Mouse (Mus musculus) CH12.LX (cell line): ENCODE measurements around the gene Grk5. TPM values are rescaled to one million over a fixed set of nuclear protein-coding genes. Genes with fewer than 3 reads are reported as not detected.

Experiments
- DNase-seq: peaks from one replicate; pipeline ENCODE4 v3.0.0-alpha.2; 2013; ENCODE audit errors: extremely low read depth
- H3K27ac ChIP-seq: 2 replicates; pipeline ENCODE4 v1.5.1; 2012; ENCODE audit warnings: low read depth, mild to moderate bottlenecking, control low read depth, moderate library complexity; ENCODE audit not compliant: insufficient read depth
- H3K27me3 ChIP-seq: replicated peaks from 2 replicates; pipeline ENCODE3; 2012; ENCODE audit warnings: inconsistent platforms
- H3K36me3 ChIP-seq, 2 experiments: replicated peaks in 1 of 2; 2 replicates each; pipeline versions ENCODE3 to v1.6.1; 2012; ENCODE audit warnings: inconsistent platforms in 1 of 2, low read length in 1 of 2, mild to moderate bottlenecking in 1 of 2, mixed read lengths in 1 of 2, moderate library complexity in 1 of 2; ENCODE audit not compliant: control insufficient read depth in 1 of 2, insufficient read depth in 1 of 2
- H3K4me1 ChIP-seq, 2 experiments: 2 replicates each; pipeline ENCODE4 v1.6.1; 2012; ENCODE audit warnings: inconsistent platforms in 1 of 2, moderate library complexity in 1 of 2; ENCODE audit not compliant: insufficient read depth in 2 of 2, control insufficient read depth in 1 of 2
- H3K4me2 ChIP-seq: 2 replicates; pipeline ENCODE4 v1.6.1; 2012; ENCODE audit warnings: low read depth, mild to moderate bottlenecking, control low read depth; ENCODE audit not compliant: poor library complexity, insufficient read depth, severe bottlenecking
- H3K4me3 ChIP-seq, 3 experiments: fragments of 150-350 bp in 1 of 3; sonication (generic) in 1 of 3; replicated peaks in 1 of 3; 2 replicates each; pipeline versions ENCODE3 to v1.5.1; 2011 to 2012; ENCODE audit warnings: low read depth in 2 of 3, low read length in 2 of 3, mild to moderate bottlenecking in 2 of 3, moderate library complexity in 2 of 3, control low read depth in 1 of 3, improper control_type of control experiment in 1 of 3, inconsistent platforms in 1 of 3, mixed read lengths in 1 of 3; ENCODE audit not compliant: poor library complexity in 1 of 3
- H3K79me2 ChIP-seq: replicated peaks from 2 replicates; pipeline ENCODE4 v1.6.1; 2012; ENCODE audit warnings: mild to moderate bottlenecking, moderate library complexity; ENCODE audit not compliant: control insufficient read depth, poor library complexity, insufficient read depth, severe bottlenecking; ENCODE audit errors: extremely low read depth
- H3K9ac ChIP-seq: 2 replicates; pipeline ENCODE4 v1.6.1; 2012; ENCODE audit warnings: low read depth, mild to moderate bottlenecking, control low read depth, moderate library complexity; ENCODE audit not compliant: insufficient read depth
- H3K9me3 ChIP-seq: replicated peaks from 2 replicates; pipeline ENCODE3; 2012; ENCODE audit warnings: low read length, inconsistent platforms, mixed read lengths
- BHLHE40 ChIP-seq: IDR thresholded peaks from 2 replicates; pipeline ENCODE4 v1.6.1; 2011; ENCODE audit warnings: mild to moderate bottlenecking, low read depth, low read length, improper control_type of control experiment
- CHD1 ChIP-seq: IDR thresholded peaks from 2 replicates; pipeline ENCODE4 v1.6.1; 2012; ENCODE audit warnings: low read depth, low read length, improper control_type of control experiment, inconsistent platforms
- CHD2 ChIP-seq: IDR thresholded peaks from 2 replicates; pipeline ENCODE4 v1.6.1; 2011; ENCODE audit warnings: low read length, improper control_type of control experiment
- CTCF ChIP-seq, 2 experiments: IDR thresholded peaks in 1 of 2; conservative IDR thresholded peaks in 1 of 2; 2 replicates each; pipeline ENCODE4 v1.5.1; 2011 to 2012; ENCODE audit warnings: low read depth in 2 of 2, low read length in 2 of 2, improper control_type of control experiment in 1 of 2, inconsistent platforms in 1 of 2, mild to moderate bottlenecking in 1 of 2, moderate library complexity in 1 of 2
- E2F4 ChIP-seq: IDR thresholded peaks from 2 replicates; pipeline ENCODE4 v1.6.1; 2011; ENCODE audit warnings: low read depth, low read length, improper control_type of control experiment; ENCODE audit not compliant: insufficient replicate concordance
- EP300 ChIP-seq: IDR thresholded peaks from 2 replicates; pipeline ENCODE4 v1.6.1; 2011; ENCODE audit warnings: low read length, improper control_type of control experiment
- GABPA ChIP-seq: IDR thresholded peaks from 2 replicates; pipeline ENCODE4 v1.6.1; 2012; ENCODE audit warnings: low read depth, low read length, improper control_type of control experiment, inconsistent platforms; ENCODE audit not compliant: insufficient replicate concordance
- JUN ChIP-seq: IDR thresholded peaks from 2 replicates; pipeline ENCODE4 v1.6.1; 2011; ENCODE audit warnings: low read depth, mild to moderate bottlenecking, low read length, improper control_type of control experiment, moderate library complexity; ENCODE audit not compliant: insufficient read depth
- JUND ChIP-seq: conservative IDR thresholded peaks from 2 replicates; pipeline ENCODE4 v1.6.1; 2011; ENCODE audit warnings: low read depth, low read length, improper control_type of control experiment
- KAT2A ChIP-seq: IDR thresholded peaks from 2 replicates; pipeline ENCODE4 v1.6.1; 2012; ENCODE audit warnings: low read length, improper control_type of control experiment, inconsistent platforms; ENCODE audit not compliant: insufficient replicate concordance
- MEF2A ChIP-seq: IDR thresholded peaks from 2 replicates; pipeline ENCODE4 v1.6.1; 2014; ENCODE audit warnings: low read depth, mild to moderate bottlenecking, inconsistent platforms, low read length, improper control_type of control experiment, borderline replicate concordance
- MXI1 ChIP-seq: IDR thresholded peaks from 2 replicates; pipeline ENCODE4 v1.6.1; 2011; ENCODE audit warnings: mild to moderate bottlenecking, low read depth, low read length, improper control_type of control experiment
- NRF1 ChIP-seq: IDR thresholded peaks from 2 replicates; pipeline ENCODE4 v1.6.1; 2014; ENCODE audit warnings: low read depth, mild to moderate bottlenecking, inconsistent platforms, low read length, improper control_type of control experiment, moderate library complexity
- PAX5 ChIP-seq: IDR thresholded peaks from 2 replicates; pipeline ENCODE4 v1.6.1; 2012; ENCODE audit warnings: low read length, inconsistent platforms, mixed read lengths
- POLR2AphosphoS2 ChIP-seq: IDR thresholded peaks from 2 replicates; pipeline ENCODE4 v1.6.1; 2011; ENCODE audit warnings: low read depth, low read length, improper control_type of control experiment
- RAD21 ChIP-seq: IDR thresholded peaks from 2 replicates; pipeline ENCODE4 v1.6.1; 2011; ENCODE audit warnings: low read depth, mild to moderate bottlenecking, low read length, improper control_type of control experiment, moderate library complexity
- RCOR1 ChIP-seq: conservative IDR thresholded peaks from 2 replicates; pipeline ENCODE4 v1.6.1; 2012; ENCODE audit warnings: low read depth, mild to moderate bottlenecking, inconsistent platforms, low read length, improper control_type of control experiment
- SIN3A ChIP-seq: IDR thresholded peaks from 2 replicates; pipeline ENCODE4 v1.6.1; 2012; ENCODE audit warnings: low read length, improper control_type of control experiment, inconsistent platforms
- SMC3 ChIP-seq: IDR thresholded peaks from 2 replicates; pipeline ENCODE4 v1.6.1; 2011; ENCODE audit warnings: low read depth, low read length, improper control_type of control experiment
- TCF12 ChIP-seq: IDR thresholded peaks from 2 replicates; pipeline ENCODE4 v1.6.1; 2014; ENCODE audit warnings: low read depth, mild to moderate bottlenecking, inconsistent platforms, low read length, improper control_type of control experiment
- USF1 ChIP-seq: IDR thresholded peaks from 2 replicates; pipeline ENCODE4 v1.6.1; 2014; ENCODE audit warnings: low read depth, mild to moderate bottlenecking, inconsistent platforms, low read length, improper control_type of control experiment
- USF2 ChIP-seq: conservative IDR thresholded peaks from 2 replicates; pipeline ENCODE4 v1.6.1; 2011; ENCODE audit warnings: low read depth, low read length, improper control_type of control experiment
- ZC3H11A ChIP-seq: IDR thresholded peaks from 2 replicates; pipeline ENCODE4 v1.6.1; 2012; ENCODE audit warnings: low read depth, mild to moderate bottlenecking, inconsistent platforms, low read length, improper control_type of control experiment
- ZMIZ1 ChIP-seq: IDR thresholded peaks from 2 replicates; pipeline ENCODE4 v1.6.1; 2012; ENCODE audit warnings: low read depth, mild to moderate bottlenecking, inconsistent platforms, low read length, improper control_type of control experiment
- ZNF384 ChIP-seq: IDR thresholded peaks from 2 replicates; pipeline ENCODE4 v1.6.1; 2012; ENCODE audit warnings: low read depth, low read length, improper control_type of control experiment, inconsistent platforms
- dilution Hi-C: fragments of 300-500 bp; cut with MboI; formaldehyde crosslinking; loops from 2 replicates; pipeline ENCODE4 v1.14.3; 2020; ENCODE audit warnings: low sequenced_read_pairs; ENCODE audit not compliant: extremely low pct_unique_long_range_greater_than_20kb, extremely low pct_ligation_motif_present
- in situ Hi-C: fragments of 300-500 bp; cut with MboI; formaldehyde crosslinking; loops from 3 replicates; pipeline ENCODE4 v1.14.3; 2019; ENCODE audit warnings: low sequenced_read_pairs, low pct_ligation_motif_present, low pct_unique_long_range_greater_than_20kb, mixed read lengths
- polyA plus RNA-seq: library from polyadenylated mRNA; unstranded; fragments of >175 nt; gene quantifications from 2 replicates; pipeline ENCODE4 v1.2.1, GENCODE M21; 2012; ENCODE audit warnings: low read depth; ENCODE audit not compliant: insufficient read length
- total RNA-seq, 2 experiments: library from RNA; depleted of rRNA; stranded (reverse); fragments of 300-350 nt in 1 of 2; fragments of >200 nt in 1 of 2; gene quantifications; 2 replicates each; pipeline ENCODE4 v1.2.3; 2012 to 2014

Gene Grk5
- total and polyA plus RNA-seq, 3 experiments = 5.7 to 11.5 (median 7.6) TPM

- in situ Hi-C loops = no loop called here
- H3K36me3 ChIP-seq = peaks cover 0 to 17% of the 10 kb centered on the region in 2 experiments
- H3K4me3 ChIP-seq = no peak overlapping the region
- TF ChIP-seq CHD1 = no peak
- TF ChIP-seq TCF12 = no peak
- no peak for TF ChIP-seq CHD2
- no peak for TF ChIP-seq GABPA
- no peak for TF ChIP-seq SIN3A
- TF ChIP-seq PAX5 = no peak
- no peak for TF ChIP-seq KAT2A
- TF ChIP-seq ZNF384 = no peak
- no peak for TF ChIP-seq USF1
- no peak for TF ChIP-seq MEF2A
- TF ChIP-seq SMC3 = no peak
- no peak for TF ChIP-seq USF2
- TF ChIP-seq, all 38 proteins: peak for 0
- Histone ChIP-seq H3K4me1 (peaks cover 5 to 37% of the 10 kb centered on the region in 2 experiments; a peak in 3 of 4 replicates), H3K79me2 (no peaks in the 10 kb centered on the region), H3K9ac (no peak overlapping the region), H3K27me3 (no peaks in the 10 kb centered on the region), H3K9me3 (no peaks in the 10 kb centered on the region), H3K4me2 (no peak overlapping the region), H3K27ac (no peak overlapping the region)
- dilution Hi-C loops = no loop called here
- no peak for DNase-seq
These were observed 105.3 kb downstream of the Grk5 start for GRCm38 (mm10) chr19:60994845-60995244.

- in situ Hi-C loops = no loop called here
- peaks cover 8 to 47% of the 10 kb centered on the region in 2 experiments; a peak in 3 of 4 replicates for H3K4me1 ChIP-seq
- no peaks in the 10 kb centered on the region for H3K27me3 ChIP-seq
- no peak for DNase-seq
- H3K9me3 ChIP-seq = no peaks in the 10 kb centered on the region
- H3K4me3 ChIP-seq = no peak overlapping the region
- H3K36me3 ChIP-seq = peaks cover 3 to 19% of the 10 kb centered on the region in 2 experiments
- TF ChIP-seq USF1 (no peak), TCF12 (no peak), USF2 (no peak), KAT2A (no peak), POLR2AphosphoS2 (no peak), CTCF (conservative IDR thresholded peaks at IDR 0.05 in 1 of 2, IDR thresholded peaks at IDR 0.05 in 1 of 2; ENCODE audit: low read depth in 2 of 2, low read length in 2 of 2) (no peak), RAD21 (no peak), MXI1 (no peak), JUN (no peak), ZC3H11A (no peak), ZMIZ1 (no peak), NRF1 (no peak), SIN3A (no peak), E2F4 (no peak), RCOR1 (no peak), GABPA (no peak), JUND (no peak), EP300 (no peak), BHLHE40 (no peak)
- H3K79me2 ChIP-seq = no peaks in the 10 kb centered on the region
- no peak overlapping the region for H3K4me2 ChIP-seq
- no peak overlapping the region for H3K27ac ChIP-seq
- H3K9ac ChIP-seq = no peak overlapping the region
- dilution Hi-C loops = no loop called here
These were observed 108.2 kb downstream of the Grk5 start for GRCm38 (mm10) chr19:60997784-60998183.
